Mouse (Mus musculus) erythroblast, embryonic 14.5 days (primary cell): ENCODE results near the gene Snapc5.
"Not testable (repeated sequence)": the region's sequence is repeated elsewhere in the genome, so short reads cannot be mapped to it uniquely, and the experiment has no call there.

Experiments
- GATA1 ChIP-seq: IDR thresholded peaks from 2 replicates; pipeline ENCODE4 v1.6.1; 2012; ENCODE audit warnings: low read length, inconsistent platforms, mixed read lengths
- TAL1 ChIP-seq: IDR thresholded peaks from 3 replicates; pipeline ENCODE4 v1.6.1; 2012; ENCODE audit warnings: low read length, inconsistent platforms, mixed read lengths

GRCm38 (mm10) chr9:64169967-64170366 lies 9.1 kb upstream of the Snapc5 start:
- TF ChIP-seq GATA1, TAL1: not testable (repeated sequence)
